19 mouse cellular contexts compared by ENCODE assay signal in the genomic region with DNA sequence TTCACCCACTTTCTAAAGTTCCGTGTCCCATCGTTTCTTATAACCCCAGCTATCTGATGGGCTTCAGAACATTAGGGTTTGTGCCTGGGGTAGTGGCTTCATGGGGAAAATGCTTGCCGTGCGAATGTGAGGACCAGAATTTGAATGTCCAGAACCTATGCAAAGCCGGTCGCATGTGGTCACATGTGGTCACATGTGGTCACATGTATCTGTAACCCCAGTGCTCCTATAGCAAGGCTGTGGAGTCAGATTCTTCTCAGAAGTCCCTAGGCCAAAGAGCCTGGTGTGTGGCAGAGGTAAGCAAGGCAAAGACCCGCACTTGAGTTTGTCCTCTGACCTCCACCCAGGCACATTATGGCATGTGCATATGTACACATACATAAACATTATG. TPM values are rescaled to one million over a fixed set of nuclear protein-coding genes. Genes with fewer than 3 reads are reported as not detected.
DNase-seq lines count a peak whose midpoint lies in the region; ATAC-seq and TF ChIP-seq lines count a peak whose summit lies in the region.
"Had no signal": no experiment of that assay in that cellular context is flagged by ENCODE, and none has a peak within 500 bp of the region (broad histone marks: within the 10 kb centered on the region; RNA-seq: fewer than 3 reads in every experiment).

No protein-coding gene starts in this region.

- H3K36me3 ChIP-seq in neural tube, embryonic 15.5 days = no peaks in the 10 kb centered on the region
- H3K36me3 ChIP-seq in ES-E14 (ENCODE audit: control insufficient read depth, insufficient read depth, low read length, poor library complexity, severe bottlenecking) = no peaks in the 10 kb centered on the region
- no peaks in the 10 kb centered on the region for H3K36me3 ChIP-seq in limb, embryonic 10.5 days
- no peaks in the 10 kb centered on the region for H3K36me3 ChIP-seq in stomach, postnatal 0 days (ENCODE audit: control insufficient read depth, insufficient read depth, low read length)
- no peaks in the 10 kb centered on the region for H3K36me3 ChIP-seq in intestine, embryonic 16.5 days (ENCODE audit: control insufficient read depth, insufficient read depth, low read length)
- H3K36me3 ChIP-seq: hindbrain, embryonic 15.5 days; midbrain, embryonic 13.5 days had no signal

- no peak for ATAC-seq in neural tube, embryonic 15.5 days (ENCODE audit: low FRiP score)
- no peak for ATAC-seq in stomach, postnatal 0 days (ENCODE audit: low FRiP score, low TSS enrichment)
- no peak for ATAC-seq in intestine, embryonic 16.5 days
- ATAC-seq: forebrain, embryonic 16.5 days; midbrain, embryonic 13.5 days had no signal

- H3K9me3 ChIP-seq in neural tube, embryonic 15.5 days (replicated peaks) = no peaks in the 10 kb centered on the region
- H3K9me3 ChIP-seq in ES-E14 (ENCODE audit: control insufficient read depth, insufficient read depth, low read depth, low read length) = no peaks in the 10 kb centered on the region
- H3K9me3 ChIP-seq in limb, embryonic 10.5 days (replicated peaks) = no peaks in the 10 kb centered on the region
- H3K9me3 ChIP-seq in stomach, postnatal 0 days (ENCODE audit: control insufficient read depth, low read length) = no peaks in the 10 kb centered on the region
- H3K9me3 ChIP-seq in intestine, embryonic 16.5 days (ENCODE audit: control insufficient read depth, low read length) = no peaks in the 10 kb centered on the region
- H3K9me3 ChIP-seq: hindbrain, embryonic 15.5 days; midbrain, embryonic 13.5 days had no signal

- 95% methylated on average over 7 of the region's 7 CpGs for WGBS in neural tube, embryonic 15.5 days
- 92% methylated on average over 7 of the region's 7 CpGs for WGBS in limb, embryonic 10.5 days
- WGBS in stomach, postnatal 0 days = 86% methylated on average over 7 of the region's 7 CpGs
- 87% methylated on average over 7 of the region's 7 CpGs for WGBS in intestine, embryonic 16.5 days

- in situ Hi-C loops in ES-E14 (cut with MboI; ENCODE audit: low sequenced_read_pairs in 2 of 2, unreplicated experiment in 2 of 2) = no loop called here

- no peak for TF ChIP-seq CTCF in stomach, postnatal 0 days (IDR thresholded peaks at IDR 0.05; ENCODE audit: low read depth)

- TF ChIP-seq EP300 in stomach, postnatal 0 days (optimal IDR thresholded peaks at IDR 0.05) = no peak

- H3K9ac ChIP-seq in neural tube, embryonic 15.5 days (replicated peaks) = no peak overlapping the region
- no peak overlapping the region for H3K9ac ChIP-seq in ES-E14 (ENCODE audit: insufficient read depth, low read depth, low read length, poor library complexity, severe bottlenecking)
- no peak overlapping the region for H3K9ac ChIP-seq in stomach, postnatal 0 days (ENCODE audit: low read length)
- no peak overlapping the region for H3K9ac ChIP-seq in intestine, embryonic 16.5 days (ENCODE audit: low read depth, low read length)
- H3K9ac ChIP-seq: hindbrain, embryonic 15.5 days; midbrain, embryonic 13.5 days had no signal

- H3K4me3 ChIP-seq in neural tube, embryonic 15.5 days (replicated peaks) = no peak overlapping the region
- H3K4me3 ChIP-seq in ES-E14 (ENCODE audit: insufficient read depth in 1 of 2, low read depth in 1 of 2, low read length in 2 of 2, poor library complexity in 1 of 2, severe bottlenecking in 1 of 2) = no peak overlapping the region
- no peak overlapping the region for H3K4me3 ChIP-seq in limb, embryonic 10.5 days
- no peak overlapping the region for H3K4me3 ChIP-seq in stomach, postnatal 0 days (ENCODE audit: low read depth, low read length)
- H3K4me3 ChIP-seq in intestine, embryonic 16.5 days (ENCODE audit: low read length) = no peak overlapping the region
- H3K4me3 ChIP-seq: erythroblast, embryonic 14.5 days; hindbrain, embryonic 15.5 days; midbrain, embryonic 13.5 days; myocyte had no signal

- H3K4me2 ChIP-seq in neural tube, embryonic 15.5 days = no peak overlapping the region
- no peak overlapping the region for H3K4me2 ChIP-seq in stomach, postnatal 0 days (replicated peaks; ENCODE audit: low read depth)
- H3K4me2 ChIP-seq in intestine, embryonic 16.5 days (ENCODE audit: low read depth, low read length) = no peak overlapping the region
- H3K4me2 ChIP-seq: heart, embryonic 11.5 days; hindbrain, embryonic 15.5 days; midbrain, embryonic 13.5 days had no signal

- no peak overlapping the region for H3K27ac ChIP-seq in neural tube, embryonic 15.5 days (replicated peaks)
- H3K27ac ChIP-seq in ES-E14 (ENCODE audit: insufficient read depth, low read depth, low read length, poor library complexity, severe bottlenecking) = peak overlapping the region; percentile 92
- no peak overlapping the region for H3K27ac ChIP-seq in limb, embryonic 10.5 days
- H3K27ac ChIP-seq in stomach, postnatal 0 days (replicated peaks) = no peak overlapping the region
- H3K27ac ChIP-seq in intestine, embryonic 16.5 days (ENCODE audit: low read length) = no peak overlapping the region
- H3K27ac ChIP-seq: hindbrain, embryonic 15.5 days; midbrain, embryonic 13.5 days had no signal

- H3K27me3 ChIP-seq in neural tube, embryonic 15.5 days (replicated peaks) = no peaks in the 10 kb centered on the region
- H3K27me3 ChIP-seq in limb, embryonic 10.5 days (ENCODE audit: low read depth, poor library complexity, severe bottlenecking) = no peaks in the 10 kb centered on the region
- no peaks in the 10 kb centered on the region for H3K27me3 ChIP-seq in stomach, postnatal 0 days (ENCODE audit: control insufficient read depth, insufficient read depth, low read length)
- no peaks in the 10 kb centered on the region for H3K27me3 ChIP-seq in intestine, embryonic 16.5 days (replicated peaks; ENCODE audit: control insufficient read depth, insufficient read depth, low read length)
- H3K27me3 ChIP-seq: hindbrain, embryonic 15.5 days; midbrain, embryonic 13.5 days had no signal

- DNase-seq in neural tube, embryonic 10.5 days (ENCODE audit: extremely low spot score, low spot score) = peak; percentile 9
- DNase-seq in ES-E14 (ENCODE audit: low read depth, low spot score) = no peak
- peak; percentile 10 for DNase-seq in limb, embryonic 10.5 days (ENCODE audit: low spot score)
- DNase-seq in stomach, postnatal 0 days (ENCODE audit: low spot score) = peak; percentile 9
- no peak for DNase-seq in cerebellum, postnatal 36 days
- DNase-seq: adrenal gland, adult 8-10 months; cerebellum, adult 8-10 months; gastrocnemius, postnatal 36 days; lung, postnatal 10 days; right cerebral cortex, postnatal 25 days; thymus, postnatal 14 days had no signal

- no peaks in the 10 kb centered on the region for H3K4me1 ChIP-seq in neural tube, embryonic 15.5 days
- peaks cover 28 to 34% of the 10 kb centered on the region in 2 experiments for H3K4me1 ChIP-seq in ES-E14 (ENCODE audit: control insufficient read depth in 2 of 2, insufficient read depth in 2 of 2, low read length in 2 of 2, poor library complexity in 1 of 2)
- H3K4me1 ChIP-seq in limb, embryonic 10.5 days = 0 out of 2 replicates have a peak, but pooled peaks cover 2% of the 10 kb centered on the region
- no peaks in the 10 kb centered on the region for H3K4me1 ChIP-seq in stomach, postnatal 0 days (replicated peaks; ENCODE audit: control insufficient read depth, insufficient read depth)
- H3K4me1 ChIP-seq in intestine, embryonic 16.5 days (ENCODE audit: control insufficient read depth, insufficient read depth, low read length) = no peaks in the 10 kb centered on the region

TF ChIP-seq in ES-E14, 5 proteins besides CTCF, POLR2A, EP300 and RAD21:
- TF ChIP-seq ZNF384 (IDR thresholded peaks at IDR 0.05; ENCODE audit: low read depth, low read length) (no peak), HCFC1 (IDR thresholded peaks at IDR 0.05; ENCODE audit: borderline replicate concordance, insufficient read depth, low read length) (no peak), ZC3H11A (IDR thresholded peaks at IDR 0.05; ENCODE audit: borderline replicate concordance, low read depth, low read length) (no peak), CHD2 (IDR thresholded peaks at IDR 0.05; ENCODE audit: low read depth, low read length) (no peak), MAFK (IDR thresholded peaks at IDR 0.05; ENCODE audit: insufficient read depth, low read depth, low read length) (no peak)

RNA-seq across cellular contexts. Expression of gene Hs6st1, which starts 13.2 kb away (rescaled TPM):
- polyA plus RNA-seq in neural tube, embryonic 15.5 days (2015; fragmentation: Nextera tagmentation; extraction: Ambion mirVana) = 11.7 and 24.1 TPM in 2 replicates
- 46.3 and 51.0 TPM in 2 replicates for total RNA-seq in ES-E14 (2012; rRNA removed)
- polyA plus RNA-seq in limb, embryonic 10.5 days (2016; fragmentation: Nextera tagmentation; extraction: Ambion mirVana) = 3.0 and 3.6 TPM in 2 replicates
- polyA plus RNA-seq in stomach, postnatal 0 days (2015; fragmentation: Nextera tagmentation; extraction: Ambion mirVana) = 5.7 and 6.8 TPM in 2 replicates
- 3.7 and 4.3 TPM in 2 replicates for polyA plus RNA-seq in intestine, embryonic 16.5 days (2015; fragmentation: Nextera tagmentation; extraction: Ambion mirVana)

Comparison
In these comparisons a context has a peak if more than half of its experiments do, and no peak if none do; other contexts are left out.
1. DNase-seq: peak in neural tube, embryonic 10.5 days (single experiment), limb, embryonic 10.5 days (single experiment) and stomach, postnatal 0 days (single experiment); none in ES-E14 (single experiment) and cerebellum, postnatal 36 days (0 of 2).